Mouse (Mus musculus) limb, embryonic 10.5 days (tissue): ENCODE results near the gene Epb41l5. TPM values are rescaled to one million over a fixed set of nuclear protein-coding genes. Genes with fewer than 3 reads are reported as not detected.

Experiments used
- DNase-seq: peaks from one replicate; pipeline ENCODE4 v3.0.0-alpha.2; 2017; ENCODE audit warnings: low spot score
- H3K27ac ChIP-seq: fragments of 300-500 bp; sonication (generic); 2 replicates; pipeline ENCODE4 v1.5.1; 2016; ENCODE audit warnings: mild to moderate bottlenecking
- H3K27me3 ChIP-seq: fragments of 300-500 bp; sonication (generic); 2 replicates; pipeline ENCODE4 v1.6.1; 2016; ENCODE audit warnings: low read depth, mild to moderate bottlenecking; ENCODE audit not compliant: poor library complexity, severe bottlenecking
- H3K36me3 ChIP-seq: fragments of 300-500 bp; sonication (generic); 2 replicates; pipeline ENCODE4 v1.6.1; 2016; ENCODE audit warnings: mild to moderate bottlenecking, moderate library complexity
- H3K4me1 ChIP-seq: fragments of 300-500 bp; sonication (generic); 2 replicates; pipeline ENCODE4 v1.6.1; 2016
- H3K4me3 ChIP-seq: fragments of 300-500 bp; sonication (generic); 2 replicates; pipeline ENCODE4 v1.5.1; 2016; ENCODE audit warnings: mild to moderate bottlenecking, moderate library complexity
- H3K9me3 ChIP-seq: fragments of 300-500 bp; sonication (generic); replicated peaks from 2 replicates; pipeline ENCODE4 v1.6.1; 2016; ENCODE audit warnings: mild to moderate bottlenecking
- whole genome bisulfite sequencing: fragments of 180-500 bp; shearing (Covaris S2); methylation state at CpG from one replicate; pipeline ENCODE4 v1.1.7; 2016; 5-methylcytosine and 5-hydroxymethylcytosine counted together
- polyA plus RNA-seq: library from polyadenylated mRNA; unstranded; fragments of >200 nt; fragmentation: Nextera tagmentation; extraction: Ambion mirVana; gene quantifications from 2 replicates; pipeline ENCODE4 v1.2.1, GENCODE M21; 2016

The Epb41l5 gene
- polyA plus RNA-seq, 1 experiment from 2014 or later = 25.0 TPM

DNA sequence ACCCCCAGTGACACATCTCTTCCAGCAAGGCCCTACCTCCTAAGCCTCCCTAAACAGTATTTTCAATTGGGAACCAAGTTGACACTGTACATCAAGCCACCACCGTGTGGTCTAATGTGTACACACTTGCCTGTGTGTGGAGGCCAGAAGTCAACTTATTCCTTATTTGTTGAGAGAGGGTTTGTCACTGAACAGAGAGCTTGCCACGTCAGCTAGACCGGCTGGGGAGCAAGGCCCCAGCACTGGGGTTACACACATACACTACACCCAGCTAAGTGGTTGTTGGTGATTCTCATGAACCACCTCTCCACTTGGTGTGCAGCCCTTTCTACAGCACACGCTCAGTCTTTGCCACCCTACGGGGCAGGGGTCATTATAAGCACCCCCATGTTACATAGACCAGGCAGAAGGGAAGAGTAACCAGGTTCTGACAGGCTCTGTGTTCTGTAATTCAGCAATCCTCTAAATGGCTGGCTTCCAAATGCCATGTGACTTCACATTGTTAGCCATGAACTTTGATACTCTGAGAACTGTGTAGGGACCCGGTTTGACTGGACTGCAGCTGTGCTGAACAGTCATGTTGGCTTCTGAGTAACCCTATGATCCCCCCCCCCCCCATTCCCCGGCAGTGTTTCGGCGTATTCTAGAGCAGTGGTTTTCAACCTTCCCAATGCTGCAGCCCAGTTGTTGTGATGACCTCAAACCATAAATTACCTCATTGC is 107.8 kb downstream of the Epb41l5 start:
- H3K27me3 ChIP-seq = no peaks in the 10 kb centered on the region
- peaks cover 26% of the 10 kb centered on the region for H3K36me3 ChIP-seq
- peaks cover 8% of the 10 kb centered on the region; the same call in 1 of the 2 replicates for H3K4me1 ChIP-seq
- no peaks in the 10 kb centered on the region for H3K9me3 ChIP-seq
- no peak overlapping the region for H3K27ac ChIP-seq
- H3K4me3 ChIP-seq = no peak overlapping the region
- 89% methylated on average over 9 of the region's 9 CpGs for WGBS
- DNase-seq = no peak

- Histone ChIP-seq H3K4me1 (no peaks in the 10 kb centered on the region), H3K36me3 (peaks cover 21% of the 10 kb centered on the region), H3K9me3 (no peaks in the 10 kb centered on the region), H3K27me3 (no peaks in the 10 kb centered on the region), H3K4me3 (no peak overlapping the region), H3K27ac (no peak overlapping the region)
- WGBS = 70% methylated on average over 2 of the region's 2 CpGs
- DNase-seq = no peak
These were observed 109.5 kb downstream of the Epb41l5 start for GRCm38 (mm10) chr1:119539252-119539651.

- H3K9me3 ChIP-seq = no peaks in the 10 kb centered on the region
- H3K27me3 ChIP-seq = no peaks in the 10 kb centered on the region
- no peak overlapping the region for H3K27ac ChIP-seq
- no peaks in the 10 kb centered on the region for H3K4me1 ChIP-seq
- WGBS = 87% methylated on average over 6 of the region's 6 CpGs
- peaks cover 8% of the 10 kb centered on the region for H3K36me3 ChIP-seq
- H3K4me3 ChIP-seq = no peak overlapping the region
- no peak for DNase-seq
These were observed 111.1 kb downstream of the Epb41l5 start for GRCm38 (mm10) chr1:119537651-119538050.

DNA sequence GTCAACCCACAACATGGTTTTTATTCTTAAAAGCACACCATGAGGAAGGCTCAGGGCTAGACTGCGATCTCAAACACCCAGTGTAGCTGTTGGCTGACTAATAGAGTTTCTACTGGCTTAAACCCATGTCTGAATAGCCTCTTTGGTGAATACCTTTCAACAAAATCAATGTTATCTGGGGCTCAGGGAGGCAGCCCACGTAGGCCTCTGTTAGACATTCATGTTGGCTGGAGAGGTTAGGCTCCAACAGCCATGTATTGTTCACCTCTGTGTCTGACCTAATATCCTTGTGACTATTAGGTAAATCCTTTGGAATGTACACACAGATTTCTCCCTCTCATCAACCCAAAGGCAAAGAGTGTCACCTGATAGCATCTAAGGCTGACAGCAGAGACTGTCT is 112.7 kb downstream of the Epb41l5 start:
- 92% methylated on average over 2 of the region's 2 CpGs for WGBS
- Histone ChIP-seq H3K36me3 (0 out of 2 replicates have a peak, but pooled peaks cover 3% of the 10 kb centered on the region), H3K27me3 (no peaks in the 10 kb centered on the region), H3K4me1 (no peaks in the 10 kb centered on the region), H3K27ac (no peak overlapping the region), H3K9me3 (no peaks in the 10 kb centered on the region), H3K4me3 (no peak overlapping the region)
- DNase-seq = no peak

- Histone ChIP-seq H3K4me1 (no peaks in the 10 kb centered on the region), H3K27ac (no peak overlapping the region), H3K9me3 (no peaks in the 10 kb centered on the region; the same call in 1 of the 2 replicates), H3K4me3 (no peak overlapping the region), H3K27me3 (no peaks in the 10 kb centered on the region), H3K36me3 (peaks cover 10% of the 10 kb centered on the region)
- 96% methylated on average over 5 of the region's 5 CpGs for WGBS
- DNase-seq = no peak
These were observed 114.5 kb downstream of the Epb41l5 start for GRCm38 (mm10) chr1:119534341-119534740.

- DNase-seq = no peak
- H3K9me3 ChIP-seq = peaks cover 4% of the 10 kb centered on the region
- peaks cover 18% of the 10 kb centered on the region for H3K36me3 ChIP-seq
- no peak overlapping the region for H3K4me3 ChIP-seq
- no peaks in the 10 kb centered on the region for H3K4me1 ChIP-seq
- H3K27me3 ChIP-seq = no peaks in the 10 kb centered on the region
- WGBS = 94% methylated on average over 18 of the region's 18 CpGs
- H3K27ac ChIP-seq = no peak overlapping the region
These were observed 115.6 kb downstream of the Epb41l5 start for GRCm38 (mm10) chr1:119533093-119533805.

DNA sequence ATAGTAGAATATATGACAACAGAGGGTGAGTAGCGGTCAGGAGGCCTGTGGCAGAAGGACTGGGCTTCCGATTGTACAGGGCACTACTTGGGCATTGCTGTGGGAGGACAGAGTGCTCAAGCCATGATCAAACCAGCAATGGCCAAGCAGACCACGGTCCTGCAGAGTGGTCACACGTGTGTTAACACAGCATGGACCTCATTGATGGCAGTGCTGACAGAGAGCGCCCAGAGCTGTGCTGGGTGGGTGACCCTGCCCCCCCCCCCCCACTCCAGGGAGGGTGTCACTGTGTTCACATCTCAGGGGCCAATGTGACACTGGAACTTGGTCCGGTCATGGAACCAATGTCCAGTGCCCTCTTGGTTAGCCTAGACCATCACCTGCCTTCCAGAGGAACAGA is 116.6 kb downstream of the Epb41l5 start:
- H3K4me1 ChIP-seq = no peaks in the 10 kb centered on the region
- WGBS = 96% methylated on average over 6 of the region's 6 CpGs
- H3K27me3 ChIP-seq = no peaks in the 10 kb centered on the region
- peaks cover 29% of the 10 kb centered on the region for H3K36me3 ChIP-seq
- H3K9me3 ChIP-seq = peaks cover 6% of the 10 kb centered on the region
- H3K4me3 ChIP-seq = no peak overlapping the region
- DNase-seq = no peak
- no peak overlapping the region for H3K27ac ChIP-seq

DNA sequence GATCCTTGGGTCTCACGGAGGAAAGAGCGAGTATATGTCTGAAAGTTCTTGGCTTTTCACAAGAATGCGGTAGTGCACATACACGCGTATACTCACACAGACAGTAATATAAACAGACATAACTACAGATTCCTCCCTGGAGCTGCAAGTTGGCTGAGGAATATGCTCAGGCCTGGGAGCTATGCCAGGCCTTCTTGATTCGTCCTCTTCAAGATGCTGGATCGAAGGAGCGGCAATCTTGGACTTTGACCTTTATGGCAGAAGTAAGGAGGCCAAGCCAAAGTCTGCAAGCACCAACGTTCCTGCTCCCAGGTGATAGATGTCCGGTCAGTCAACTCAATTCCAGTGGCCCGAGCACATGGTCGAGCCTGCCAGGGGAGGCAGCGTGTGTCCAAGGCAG is 117.9 kb downstream of the Epb41l5 start:
- no peak for DNase-seq

DNA sequence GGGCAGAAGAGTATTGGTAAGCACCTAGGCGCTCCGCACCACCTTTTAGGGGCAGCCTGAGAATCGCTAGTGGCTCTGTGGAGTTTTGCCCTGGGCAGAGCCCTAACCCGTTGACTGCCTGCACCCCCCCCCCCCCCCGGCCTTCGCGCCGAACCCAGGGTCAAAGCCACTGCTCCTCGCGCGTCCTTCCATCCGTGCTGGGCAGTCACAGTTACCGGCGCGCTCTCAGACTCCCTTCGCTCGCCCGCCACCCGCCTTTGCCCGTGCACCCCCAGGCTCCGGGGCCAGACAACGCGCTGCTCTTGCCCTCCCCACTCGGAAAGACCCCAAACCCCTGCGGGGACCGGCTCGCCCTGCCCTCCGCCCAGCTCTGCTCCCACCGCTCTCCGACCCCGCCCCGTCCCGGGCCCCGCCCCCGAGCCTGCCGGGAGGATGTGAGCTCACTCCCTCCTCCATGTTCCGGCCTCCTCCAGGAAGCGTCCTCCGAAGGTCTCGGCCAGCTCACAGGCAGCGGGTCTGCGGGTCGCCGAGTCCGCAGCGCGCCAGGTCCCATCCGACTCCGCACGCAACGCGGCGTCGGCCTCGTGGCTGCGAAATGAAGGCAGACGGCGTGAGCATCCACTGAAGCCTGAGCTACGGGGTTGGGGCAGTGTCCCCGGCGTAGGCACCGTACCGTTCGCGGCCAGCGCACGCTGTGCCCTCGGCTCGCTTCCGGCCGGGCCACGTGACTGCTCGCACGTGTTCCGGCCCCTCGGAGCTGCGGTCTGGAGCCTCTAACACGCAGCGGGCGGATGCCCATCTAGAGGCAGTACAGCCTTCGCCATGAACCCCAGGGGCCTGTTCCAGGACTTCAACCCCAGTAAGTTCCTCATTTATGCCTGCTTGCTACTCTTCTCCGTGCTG is 122.9 kb downstream of the Epb41l5 start, which contains the start of gene Tmem185b:
TSS of gene Tmem185b (plus strand) at position 472 of the 903 bp plus-strand sequence.
- DNase-seq = peak; percentile 97
- Histone ChIP-seq H3K4me3 (peak within 1 kb of the TSS; percentile 70), H3K36me3 (peaks cover 37% of the 10 kb centered on the region), H3K4me1 (peaks cover 23% of the 10 kb centered on the region), H3K9me3 (peaks cover 8% of the 10 kb centered on the region), H3K27ac (peak within 1 kb of the TSS; percentile 95), H3K27me3 (no peaks in the 10 kb centered on the region)
- WGBS = 1% methylated on average over 82 of the region's 82 CpGs

More for the DNA sequence above, 117.9 kb downstream of the Epb41l5 start:
- Histone ChIP-seq H3K9me3 (peaks cover 8% of the 10 kb centered on the region), H3K36me3 (peaks cover 37% of the 10 kb centered on the region), H3K4me3 (no peak overlapping the region), H3K4me1 (peaks cover 10% of the 10 kb centered on the region), H3K27me3 (no peaks in the 10 kb centered on the region), H3K27ac (no peak overlapping the region)
- WGBS = 96% methylated on average over 13 of the region's 13 CpGs

- 46% methylated on average over 5 of the region's 5 CpGs for WGBS
- peaks cover 8% of the 10 kb centered on the region for H3K9me3 ChIP-seq
- peak overlapping the region; percentile 70 for H3K4me3 ChIP-seq
- peaks cover 37% of the 10 kb centered on the region for H3K36me3 ChIP-seq
- peaks cover 23% of the 10 kb centered on the region for H3K4me1 ChIP-seq
- no peak for DNase-seq
- no peaks in the 10 kb centered on the region for H3K27me3 ChIP-seq
- H3K27ac ChIP-seq = peak overlapping the region; percentile 95; the same call in 1 of the 2 replicates
These were observed 123.8 kb downstream of the Epb41l5 start for GRCm38 (mm10) chr1:119525004-119525444.

DNA sequence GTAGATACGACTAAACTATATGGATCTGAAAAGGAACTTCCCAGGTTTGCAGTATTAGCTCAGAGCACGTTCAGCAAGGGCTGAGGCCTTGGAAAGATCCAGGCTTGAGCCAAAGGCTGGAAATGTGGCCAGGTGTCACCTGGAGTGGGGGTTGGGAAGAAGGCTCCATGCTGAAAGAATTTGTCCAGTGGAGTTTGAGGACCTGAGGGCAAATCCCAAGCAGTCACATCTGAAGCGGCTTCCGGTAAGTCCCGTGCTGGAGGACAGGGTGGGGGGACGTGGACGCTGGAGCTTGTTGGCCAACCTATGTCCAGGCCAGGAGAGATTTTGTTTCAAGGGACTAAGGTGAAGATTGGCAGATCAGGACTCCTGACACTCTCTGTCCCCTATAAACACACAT is 125.0 kb downstream of the Epb41l5 start:
- Histone ChIP-seq H3K27ac (no peak overlapping the region), H3K27me3 (no peaks in the 10 kb centered on the region), H3K36me3 (peaks cover 25% of the 10 kb centered on the region), H3K4me3 (no peak overlapping the region), H3K9me3 (peaks cover 6% of the 10 kb centered on the region; the same call in 1 of the 2 replicates), H3K4me1 (peaks cover 23% of the 10 kb centered on the region)
- DNase-seq = no peak
- 91% methylated on average over 7 of the region's 7 CpGs for WGBS

GRCm38 (mm10) chr1:119523369-119523768 is 125.4 kb downstream of the Epb41l5 start:
- H3K9me3 ChIP-seq = peaks cover 4% of the 10 kb centered on the region; the same call in 1 of the 2 replicates
- no peaks in the 10 kb centered on the region for H3K27me3 ChIP-seq
- 86% methylated on average over 7 of the region's 7 CpGs for whole genome bisulfite sequencing
- H3K36me3 ChIP-seq = peaks cover 20% of the 10 kb centered on the region
- H3K4me1 ChIP-seq = peaks cover 23% of the 10 kb centered on the region
- no peak overlapping the region for H3K27ac ChIP-seq
- DNase-seq = no peak
- no peak overlapping the region for H3K4me3 ChIP-seq
